Mouse (Mus musculus) heart, embryonic 14.5 days (tissue): ENCODE results near the gene Synpo2l. TPM values are rescaled to one million over a fixed set of nuclear protein-coding genes. Genes with fewer than 3 reads are reported as not detected.

Experiments
- ATAC-seq: fragments of 200-750 bp; cut with Nextera tagmentation; 2 replicates; pipeline ENCODE4 v1.8.0; 2017; ENCODE audit warnings: low read depth, moderate TSS enrichment; ENCODE audit not compliant: insufficient number of reproducible peaks, insufficient read depth, low FRiP score
- H3K27ac ChIP-seq, 2 experiments: fragments of 200-500 bp in 1 of 2; fragments of 300-500 bp in 1 of 2; sonication (generic) in 1 of 2; replicated peaks in 1 of 2; 2 replicates each; pipeline ENCODE4 v1.5.1; 2012 to 2014; ENCODE audit warnings: low read depth in 2 of 2, low read length in 2 of 2, control low read depth in 1 of 2, mild to moderate bottlenecking in 1 of 2, mixed read lengths in 1 of 2; ENCODE audit not compliant: control insufficient read depth in 1 of 2, insufficient read depth in 1 of 2
- H3K27me3 ChIP-seq: fragments of 300-500 bp; sonication (generic); 2 replicates; pipeline ENCODE4 v1.6.1; 2014; ENCODE audit warnings: mild to moderate bottlenecking, low read length, control low read depth; ENCODE audit not compliant: control insufficient read depth, insufficient read depth
- H3K36me3 ChIP-seq: fragments of 300-500 bp; sonication (generic); 2 replicates; pipeline ENCODE4 v1.6.1; 2014; ENCODE audit warnings: mild to moderate bottlenecking, control low read depth, low read length, mixed read lengths; ENCODE audit not compliant: control insufficient read depth, insufficient read depth
- H3K4me1 ChIP-seq, 2 experiments: fragments of 200-500 bp in 1 of 2; fragments of 300-500 bp in 1 of 2; sonication (generic) in 1 of 2; 2 replicates each; pipeline ENCODE4 v1.6.1; 2012 to 2014; ENCODE audit warnings: low read length in 2 of 2, control low read depth in 1 of 2, mixed read lengths in 1 of 2; ENCODE audit not compliant: control insufficient read depth in 2 of 2, insufficient read depth in 2 of 2
- H3K4me2 ChIP-seq: fragments of 300-500 bp; sonication (generic); 2 replicates; pipeline ENCODE4 v1.6.1; 2014; ENCODE audit warnings: mild to moderate bottlenecking, low read length
- H3K4me3 ChIP-seq, 2 experiments: fragments of 200-500 bp in 1 of 2; fragments of 300-500 bp in 1 of 2; sonication (generic) in 1 of 2; 2 replicates each; pipeline ENCODE4 v1.5.1; 2012 to 2014; ENCODE audit warnings: low read length in 2 of 2, mild to moderate bottlenecking in 2 of 2, control low read depth in 1 of 2, low read depth in 1 of 2, moderate library complexity in 1 of 2; ENCODE audit not compliant: control insufficient read depth in 1 of 2, insufficient read depth in 1 of 2
- H3K9ac ChIP-seq: fragments of 300-500 bp; sonication (generic); 2 replicates; pipeline ENCODE4 v1.6.1; 2014; ENCODE audit warnings: mild to moderate bottlenecking, low read length
- H3K9me3 ChIP-seq: fragments of 300-500 bp; sonication (generic); 2 replicates; pipeline ENCODE4 v1.6.1; 2016; ENCODE audit warnings: low read length, control low read depth; ENCODE audit not compliant: control insufficient read depth
- WGBS: fragments of 180-500 bp; shearing (Covaris S2); extraction: QIAGEN DNeasy Blood & Tissue Kit; methylation state at CpG from one replicate; pipeline ENCODE4 v1.1.7; 2014; 5-methylcytosine and 5-hydroxymethylcytosine counted together
- polyA plus RNA-seq: library from polyadenylated mRNA; unstranded; fragments of >200 nt; fragmentation: Nextera tagmentation; extraction: Ambion mirVana; gene quantifications from 2 replicates; pipeline ENCODE4 v1.2.1, GENCODE M21; 2014

Synpo2l gene
- polyA plus RNA-seq, 1 experiment from 2014 or later = 172 TPM

DNA sequence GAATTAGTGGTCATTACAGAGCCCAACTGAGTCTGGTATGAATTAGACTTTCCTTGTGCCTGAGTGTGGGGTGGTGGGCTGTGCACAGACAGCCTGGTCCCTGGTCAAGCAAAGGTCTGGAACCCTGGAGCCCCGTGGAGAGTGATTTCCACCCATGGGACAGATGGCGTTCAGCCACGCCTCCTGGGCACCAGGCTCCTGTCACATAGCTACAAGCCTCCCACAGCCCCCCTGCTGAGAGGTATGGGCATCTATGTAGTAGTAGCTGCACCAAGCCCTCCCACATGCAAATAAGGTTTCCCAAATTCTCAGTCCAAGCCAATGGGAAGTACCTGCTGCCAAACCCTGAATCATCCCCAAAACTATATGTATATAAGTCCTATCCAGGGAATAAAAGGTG, 41.2 kb downstream of the Synpo2l start:
- Histone ChIP-seq H3K9ac (no peak overlapping the region), H3K9me3 (no peaks in the 10 kb centered on the region), H3K36me3 (no peaks in the 10 kb centered on the region), H3K4me3 (no peak overlapping the region), H3K4me2 (peak overlapping the region; percentile 23; the same call in 1 of the 2 replicates), H3K27ac (0 out of 4 replicates have a peak overlapping the region, but pooled peaks of 1 of the 2 experiments have one; percentile 19), H3K27me3 (no peaks in the 10 kb centered on the region), H3K4me1 (peaks cover 6% of the 10 kb centered on the region in 2 experiments; a peak in 2 of 4 replicates)
- 77% methylated on average over 3 of the region's 3 CpGs for WGBS
- ATAC-seq = no peak

DNA sequence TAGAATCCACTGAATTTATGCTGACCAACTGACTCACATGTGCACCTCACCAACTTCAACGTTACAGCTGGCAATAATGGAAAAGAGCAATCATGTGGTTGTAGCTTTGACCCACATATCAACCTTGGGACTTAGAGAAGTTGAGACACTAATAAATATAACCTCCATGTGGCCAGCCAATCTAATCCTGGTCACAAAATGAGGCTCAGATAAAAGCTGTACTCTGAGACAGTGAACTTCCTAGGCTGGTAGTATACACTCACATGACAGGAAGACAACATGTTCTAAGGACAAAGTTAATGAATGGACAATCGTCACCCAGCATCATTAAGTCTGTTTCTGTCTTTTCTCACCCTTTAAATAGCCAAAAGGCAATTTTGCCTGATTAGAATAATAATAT, 41.7 kb downstream of the Synpo2l start:
- WGBS = 73% methylated on average over 2 of the region's 2 CpGs
- no peak overlapping the region for H3K4me3 ChIP-seq
- no peak overlapping the region for H3K9ac ChIP-seq
- H3K27me3 ChIP-seq = no peaks in the 10 kb centered on the region
- no peak overlapping the region for H3K4me2 ChIP-seq
- no peaks in the 10 kb centered on the region for H3K36me3 ChIP-seq
- H3K9me3 ChIP-seq = no peaks in the 10 kb centered on the region
- peaks cover 6% of the 10 kb centered on the region in 2 experiments; a peak in 2 of 4 replicates for H3K4me1 ChIP-seq
- ATAC-seq = no peak
- H3K27ac ChIP-seq = no peak overlapping the region

DNA sequence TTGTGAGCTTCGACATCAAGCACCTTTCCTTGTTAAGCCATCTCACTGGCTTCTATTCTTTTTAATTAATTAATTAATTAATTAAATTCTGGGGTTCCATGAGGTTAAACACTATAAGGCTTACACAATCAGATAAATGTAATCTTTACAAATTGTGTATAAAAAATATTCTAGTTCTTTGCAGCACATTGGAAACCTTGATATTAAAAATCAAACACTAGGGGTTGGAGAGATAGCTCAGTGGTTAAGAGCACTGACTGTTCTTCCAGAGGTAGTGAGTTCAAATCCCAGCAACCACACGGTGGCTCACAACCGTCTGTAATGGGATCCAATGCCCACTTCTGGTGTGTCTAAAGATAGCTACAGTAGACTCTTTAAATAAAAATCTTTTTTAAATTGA, 45.2 kb downstream of the Synpo2l start:
- H3K4me1 ChIP-seq = peaks cover 2 to 10% of the 10 kb centered on the region in 2 experiments; a peak in 2 of 4 replicates
- no peak for ATAC-seq
- no peak overlapping the region for H3K27ac ChIP-seq
- no peak overlapping the region for H3K4me2 ChIP-seq
- no peaks in the 10 kb centered on the region for H3K36me3 ChIP-seq
- WGBS = 88% methylated on average over 3 of the region's 3 CpGs
- no peak overlapping the region for H3K4me3 ChIP-seq
- H3K9ac ChIP-seq = no peak overlapping the region
- no peaks in the 10 kb centered on the region for H3K9me3 ChIP-seq
- H3K27me3 ChIP-seq = no peaks in the 10 kb centered on the region

DNA sequence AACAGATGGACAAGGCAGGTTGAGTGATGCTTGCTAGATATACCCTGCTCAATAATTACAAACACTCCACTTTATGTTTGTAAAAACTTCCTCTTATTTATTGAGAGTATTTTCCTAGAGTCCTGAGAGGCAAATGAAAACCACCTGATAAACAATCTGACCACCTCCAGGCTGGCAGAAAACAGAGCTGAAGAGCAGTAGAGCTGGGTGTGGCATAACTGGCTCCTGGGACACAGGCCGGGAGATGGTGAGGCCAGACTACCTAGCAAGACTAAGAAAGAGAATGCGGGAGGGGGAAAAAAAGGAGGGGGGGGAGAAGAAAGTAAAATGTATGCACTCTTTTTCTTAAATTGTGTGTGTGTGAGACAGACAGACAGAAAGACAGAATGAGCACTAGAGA, 45.7 kb downstream of the Synpo2l start:
- peaks cover 2 to 9% of the 10 kb centered on the region in 2 experiments; a peak in 2 of 4 replicates for H3K4me1 ChIP-seq
- no peak overlapping the region for H3K4me3 ChIP-seq
- H3K9ac ChIP-seq = no peak overlapping the region
- H3K4me2 ChIP-seq = no peak overlapping the region
- H3K27me3 ChIP-seq = no peaks in the 10 kb centered on the region
- ATAC-seq = no peak
- no peaks in the 10 kb centered on the region for H3K36me3 ChIP-seq
- no peak overlapping the region for H3K27ac ChIP-seq
- 73% methylated on average over 2 of the region's 2 CpGs for WGBS
- no peaks in the 10 kb centered on the region for H3K9me3 ChIP-seq

DNA sequence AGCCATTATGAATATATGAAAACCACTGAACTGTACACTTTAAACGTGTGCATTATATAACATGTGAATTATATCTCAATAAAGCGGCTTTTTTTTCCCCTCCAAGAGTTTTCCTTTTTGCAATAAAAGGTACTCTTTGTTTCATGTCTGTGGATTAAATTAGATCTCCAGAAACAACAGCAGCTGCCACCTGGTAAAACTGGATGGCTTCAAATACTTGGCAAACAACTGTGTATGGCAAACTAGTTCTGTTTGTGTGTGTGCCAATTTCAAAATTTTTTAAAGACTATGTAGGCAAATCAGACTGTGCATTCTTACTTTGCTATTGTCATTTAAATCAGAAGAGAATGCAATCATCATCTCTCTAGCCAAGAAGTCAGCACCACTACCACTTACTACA, 46.3 kb downstream of the Synpo2l start:
- Histone ChIP-seq H3K27ac (no peak overlapping the region), H3K27me3 (no peaks in the 10 kb centered on the region), H3K9me3 (no peaks in the 10 kb centered on the region), H3K4me1 (peaks cover under 1 to 8% of the 10 kb centered on the region in 2 experiments; a peak in 2 of 4 replicates), H3K4me2 (no peak overlapping the region), H3K36me3 (no peaks in the 10 kb centered on the region), H3K4me3 (no peak overlapping the region), H3K9ac (no peak overlapping the region)
- 87% methylated on average over 2 of the region's 2 CpGs for WGBS
- ATAC-seq = no peak

DNA sequence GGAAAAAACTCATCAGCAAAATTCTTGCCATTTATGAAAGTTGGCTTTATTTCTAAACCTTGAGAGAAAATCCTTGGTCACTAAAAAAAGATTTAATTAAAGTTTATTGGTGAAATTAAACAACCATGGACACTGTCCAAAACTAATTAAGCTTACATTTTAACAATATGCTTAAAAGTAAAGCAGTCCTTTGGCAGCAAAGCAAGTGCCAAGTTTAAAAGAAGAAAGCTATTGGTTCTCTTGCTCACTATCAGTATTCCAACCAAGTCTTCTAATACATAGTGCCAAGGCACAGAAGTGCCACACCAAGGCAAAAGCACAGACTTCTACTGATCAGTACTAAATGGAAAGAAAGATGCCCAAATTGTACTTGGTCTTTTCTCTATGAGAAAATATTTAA, 49.0 kb downstream of the Synpo2l start:
- Histone ChIP-seq H3K36me3 (no peaks in the 10 kb centered on the region), H3K27me3 (no peaks in the 10 kb centered on the region), H3K4me3 (no peak overlapping the region), H3K9ac (no peak overlapping the region), H3K9me3 (no peaks in the 10 kb centered on the region), H3K4me2 (no peak overlapping the region), H3K4me1 (peaks cover 0 to 14% of the 10 kb centered on the region in 2 experiments; a peak in 2 of 4 replicates), H3K27ac (no peak overlapping the region)
- ATAC-seq = no peak

DNA sequence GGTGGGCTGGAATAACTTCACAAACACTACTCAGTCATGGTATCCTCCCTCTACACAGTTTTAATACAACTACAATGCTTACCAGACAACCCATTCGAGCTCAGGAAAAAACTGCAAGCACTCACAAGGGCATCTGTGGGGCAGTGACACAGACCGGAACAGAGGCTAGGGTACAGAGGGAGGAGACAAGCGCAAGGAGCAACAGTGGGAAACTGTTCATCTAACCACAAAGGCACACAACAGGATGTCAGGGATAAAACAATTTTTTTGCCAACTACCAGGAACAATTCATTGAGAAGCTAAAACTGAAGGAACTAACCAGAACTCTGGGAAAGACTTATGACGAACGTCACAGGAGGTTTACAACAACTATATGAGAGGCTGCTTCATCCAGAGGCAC, 49.9 kb downstream of the Synpo2l start:
- H3K9ac ChIP-seq = peak overlapping the region; percentile 34; the same call in 1 of the 2 replicates
- peaks cover 0 to 14% of the 10 kb centered on the region in 2 experiments; a peak in 2 of 4 replicates for H3K4me1 ChIP-seq
- no peak overlapping the region for H3K4me2 ChIP-seq
- H3K9me3 ChIP-seq = no peaks in the 10 kb centered on the region
- 61% methylated on average over 5 of the region's 5 CpGs for WGBS
- no peak overlapping the region for H3K4me3 ChIP-seq
- no peaks in the 10 kb centered on the region for H3K36me3 ChIP-seq
- no peak for ATAC-seq
- no peaks in the 10 kb centered on the region for H3K27me3 ChIP-seq
- peak overlapping the region in 1 of 2 experiments; percentile 41; a peak in 1 of 4 replicates for H3K27ac ChIP-seq

DNA sequence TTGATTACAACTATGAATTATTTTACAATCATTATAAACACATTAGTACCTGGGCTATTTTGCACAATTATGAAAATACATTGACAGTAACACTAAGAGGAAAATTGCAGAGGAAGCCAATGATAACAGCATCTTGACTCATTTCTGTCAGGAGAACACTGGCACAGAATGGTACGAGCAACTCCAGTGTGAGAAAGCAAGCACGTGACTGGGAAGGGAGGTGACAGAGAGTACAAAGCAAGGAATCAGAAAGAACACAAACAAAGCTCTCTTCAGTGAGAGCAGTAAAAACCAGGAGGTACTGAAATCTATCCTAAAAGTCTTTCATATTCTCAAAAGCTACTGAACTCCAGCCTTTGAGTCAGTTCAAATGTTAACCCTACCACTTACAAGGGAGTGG, 51.7 kb downstream of the Synpo2l start:
- WGBS = 8% methylated on average over 2 of the region's 2 CpGs
- Histone ChIP-seq H3K9me3 (no peaks in the 10 kb centered on the region), H3K36me3 (no peaks in the 10 kb centered on the region), H3K27me3 (no peaks in the 10 kb centered on the region), H3K4me2 (no peak overlapping the region), H3K9ac (no peak overlapping the region; the same call in 1 of the 2 replicates), H3K4me3 (no peak overlapping the region), H3K4me1 (peaks cover 0 to 14% of the 10 kb centered on the region in 2 experiments; a peak in 2 of 4 replicates), H3K27ac (no peak overlapping the region)
- ATAC-seq = no peak
